Mouse (Mus musculus): Measurements from ENCODE around the gene Tmem72. TPM values are rescaled to one million over a fixed set of nuclear protein-coding genes. Genes with fewer than 3 reads are reported as not detected.

Gene Tmem72
- polyA plus RNA-seq, 1 experiment from 2014 or later = 0.09 TPM

DNA sequence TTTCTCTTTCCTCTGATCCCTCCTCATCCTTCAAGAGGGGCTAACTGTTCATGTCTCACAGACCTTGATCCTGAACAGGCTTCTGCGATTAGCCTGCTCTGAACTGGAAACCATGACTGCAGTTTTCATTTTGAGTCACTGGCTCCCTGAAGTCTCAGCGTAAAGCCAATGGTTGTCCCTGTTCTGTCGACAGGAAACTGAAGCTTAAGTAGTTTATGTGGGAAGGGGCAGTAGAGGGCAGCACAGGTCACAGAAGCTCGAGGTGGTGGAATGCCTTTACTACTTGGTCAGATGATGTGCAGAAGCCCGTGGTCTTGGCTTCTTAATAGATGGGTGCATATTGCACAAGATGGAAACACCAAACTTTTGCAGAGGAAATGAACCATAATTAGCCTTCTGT, 4.7 kb downstream of the Tmem72 start:
- Histone ChIP-seq H3K27ac (replicated peaks in 1 of 2; ENCODE audit: control insufficient read depth in 1 of 2, insufficient read depth in 1 of 2, low read depth in 2 of 2, low read length in 2 of 2) (no peak overlapping the region), H3K36me3 (ENCODE audit: control insufficient read depth, insufficient read depth, low read length) (no peaks in the 10 kb centered on the region), H3K4me3 (ENCODE audit: control insufficient read depth in 1 of 2, insufficient read depth in 1 of 2, low read depth in 1 of 2, low read length in 2 of 2) (no peak overlapping the region), H3K4me1 (ENCODE audit: control insufficient read depth in 2 of 2, insufficient read depth in 2 of 2, low read length in 2 of 2) (peaks cover 17 to 19% of the 10 kb centered on the region in 2 experiments), H3K9ac (ENCODE audit: low read length) (no peak overlapping the region), H3K27me3 (ENCODE audit: control insufficient read depth, insufficient read depth, low read length) (no peaks in the 10 kb centered on the region), H3K9me3 (ENCODE audit: control insufficient read depth, low read length) (no peaks in the 10 kb centered on the region), H3K4me2 (ENCODE audit: low read length) (no peak overlapping the region)
- 11% methylated on average over 5 of the region's 5 CpGs for WGBS
- ATAC-seq (ENCODE audit: insufficient number of reproducible peaks, insufficient read depth, low FRiP score, low read depth) = no peak

GRCm38 (mm10) chr6:116704320-116704719, 12.4 kb downstream of the Tmem72 start:
- H3K4me3 ChIP-seq (ENCODE audit: control insufficient read depth in 1 of 2, insufficient read depth in 1 of 2, low read depth in 1 of 2, low read length in 2 of 2) = no peak overlapping the region
- H3K27ac ChIP-seq (replicated peaks in 1 of 2; ENCODE audit: control insufficient read depth in 1 of 2, insufficient read depth in 1 of 2, low read depth in 2 of 2, low read length in 2 of 2) = no peak overlapping the region
- H3K9ac ChIP-seq (ENCODE audit: low read length) = no peak overlapping the region
- no peaks in the 10 kb centered on the region for H3K9me3 ChIP-seq (ENCODE audit: control insufficient read depth, low read length)
- no peak for ATAC-seq (ENCODE audit: insufficient number of reproducible peaks, insufficient read depth, low FRiP score, low read depth)
- H3K36me3 ChIP-seq (ENCODE audit: control insufficient read depth, insufficient read depth, low read length) = no peaks in the 10 kb centered on the region
- no peak overlapping the region for H3K4me2 ChIP-seq (ENCODE audit: low read length)
- no peaks in the 10 kb centered on the region for H3K27me3 ChIP-seq (ENCODE audit: control insufficient read depth, insufficient read depth, low read length)
- 76% methylated on average over 6 of the region's 6 CpGs for whole genome bisulfite sequencing
- no peaks in the 10 kb centered on the region for H3K4me1 ChIP-seq (ENCODE audit: control insufficient read depth in 2 of 2, insufficient read depth in 2 of 2, low read length in 2 of 2)

DNA sequence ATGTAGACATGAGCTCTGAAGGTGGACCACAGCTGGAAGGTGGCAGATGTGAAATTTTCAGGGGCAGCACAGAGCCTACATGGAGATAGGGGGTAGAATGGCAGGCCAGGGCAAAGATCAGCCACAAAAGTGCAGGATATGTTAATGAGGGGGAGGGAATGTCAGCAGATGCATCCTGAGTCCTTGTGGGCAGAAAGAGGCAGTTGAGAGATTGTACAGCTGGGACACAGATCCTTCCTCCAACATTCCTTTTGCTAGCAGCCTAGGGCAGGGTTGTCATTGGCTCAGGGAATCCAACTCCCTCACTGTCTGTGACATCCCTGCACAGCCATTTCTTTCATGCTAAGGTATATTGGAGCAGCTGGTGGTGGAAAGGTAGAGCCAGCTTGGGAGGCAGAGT, 15.9 kb downstream of the Tmem72 start:
- H3K27me3 ChIP-seq (ENCODE audit: control insufficient read depth, insufficient read depth, low read length) = no peaks in the 10 kb centered on the region
- no peaks in the 10 kb centered on the region for H3K9me3 ChIP-seq (ENCODE audit: control insufficient read depth, low read length)
- no peak overlapping the region for H3K27ac ChIP-seq (replicated peaks in 1 of 2; ENCODE audit: control insufficient read depth in 1 of 2, insufficient read depth in 1 of 2, low read depth in 2 of 2, low read length in 2 of 2)
- no peaks in the 10 kb centered on the region for H3K36me3 ChIP-seq (ENCODE audit: control insufficient read depth, insufficient read depth, low read length)
- H3K4me3 ChIP-seq (ENCODE audit: control insufficient read depth in 1 of 2, insufficient read depth in 1 of 2, low read depth in 1 of 2, low read length in 2 of 2) = no peak overlapping the region
- H3K4me2 ChIP-seq (ENCODE audit: low read length) = no peak overlapping the region
- H3K4me1 ChIP-seq (ENCODE audit: control insufficient read depth in 2 of 2, insufficient read depth in 2 of 2, low read length in 2 of 2) = no peaks in the 10 kb centered on the region
- no peak for ATAC-seq (ENCODE audit: insufficient number of reproducible peaks, insufficient read depth, low FRiP score, low read depth)
- no peak overlapping the region for H3K9ac ChIP-seq (ENCODE audit: low read length)

- Histone ChIP-seq H3K4me3 (ENCODE audit: control insufficient read depth in 1 of 2, insufficient read depth in 1 of 2, low read depth in 1 of 2, low read length in 2 of 2) (no peak overlapping the region), H3K36me3 (ENCODE audit: control insufficient read depth, insufficient read depth, low read length) (no peaks in the 10 kb centered on the region), H3K4me2 (ENCODE audit: low read length) (no peak overlapping the region), H3K27ac (replicated peaks in 1 of 2; ENCODE audit: control insufficient read depth in 1 of 2, insufficient read depth in 1 of 2, low read depth in 2 of 2, low read length in 2 of 2) (no peak overlapping the region), H3K9me3 (ENCODE audit: control insufficient read depth, low read length) (no peaks in the 10 kb centered on the region), H3K9ac (ENCODE audit: low read length) (no peak overlapping the region), H3K4me1 (ENCODE audit: control insufficient read depth in 2 of 2, insufficient read depth in 2 of 2, low read length in 2 of 2) (no peaks in the 10 kb centered on the region), H3K27me3 (ENCODE audit: control insufficient read depth, insufficient read depth, low read length) (no peaks in the 10 kb centered on the region)
- WGBS = 84% methylated on average over 4 of the region's 4 CpGs
- ATAC-seq (ENCODE audit: insufficient number of reproducible peaks, insufficient read depth, low FRiP score, low read depth) = no peak
Observed at GRCm38 (mm10) chr6:116697896-116698425, 18.8 kb downstream of the Tmem72 start.

- Histone ChIP-seq H3K4me3 (ENCODE audit: control insufficient read depth in 1 of 2, insufficient read depth in 1 of 2, low read depth in 1 of 2, low read length in 2 of 2) (no peak overlapping the region), H3K4me2 (ENCODE audit: low read length) (no peak overlapping the region), H3K27ac (replicated peaks in 1 of 2; ENCODE audit: control insufficient read depth in 1 of 2, insufficient read depth in 1 of 2, low read depth in 2 of 2, low read length in 2 of 2) (no peak overlapping the region), H3K4me1 (ENCODE audit: control insufficient read depth in 2 of 2, insufficient read depth in 2 of 2, low read length in 2 of 2) (no peaks in the 10 kb centered on the region), H3K36me3 (ENCODE audit: control insufficient read depth, insufficient read depth, low read length) (no peaks in the 10 kb centered on the region), H3K9ac (ENCODE audit: low read length) (no peak overlapping the region), H3K27me3 (ENCODE audit: control insufficient read depth, insufficient read depth, low read length) (no peaks in the 10 kb centered on the region), H3K9me3 (ENCODE audit: control insufficient read depth, low read length) (no peaks in the 10 kb centered on the region)
- 47% methylated on average over 2 of the region's 2 CpGs for WGBS
- no peak for ATAC-seq (ENCODE audit: insufficient number of reproducible peaks, insufficient read depth, low FRiP score, low read depth)
Observed at GRCm38 (mm10) chr6:116697413-116697812, 19.3 kb downstream of the Tmem72 start.

DNA sequence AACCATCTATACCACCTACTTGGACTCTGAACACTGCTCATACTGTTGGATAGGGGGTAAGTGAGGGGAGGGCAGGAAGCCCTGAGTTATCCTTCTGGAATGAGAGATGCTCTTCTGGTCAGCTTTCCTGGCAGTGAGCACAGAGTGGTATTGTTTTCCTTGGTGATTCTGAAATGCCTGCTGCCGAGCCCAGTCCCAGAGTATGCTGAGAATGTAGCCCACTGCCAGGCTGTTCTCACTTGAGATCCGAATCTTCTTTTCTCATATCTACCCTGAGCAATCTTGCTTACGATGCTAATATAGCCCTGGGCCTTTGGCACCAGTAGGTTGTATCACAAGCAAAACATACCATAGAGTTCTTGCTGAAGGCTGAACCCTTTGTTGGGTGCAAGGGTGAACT, 22.4 kb downstream of the Tmem72 start:
- no peaks in the 10 kb centered on the region for H3K36me3 ChIP-seq (ENCODE audit: control insufficient read depth, insufficient read depth, low read length)
- no peak overlapping the region for H3K9ac ChIP-seq (ENCODE audit: low read length)
- no peak overlapping the region for H3K4me2 ChIP-seq (ENCODE audit: low read length)
- ATAC-seq (ENCODE audit: insufficient number of reproducible peaks, insufficient read depth, low FRiP score, low read depth) = no peak
- no peak overlapping the region for H3K4me3 ChIP-seq (ENCODE audit: control insufficient read depth in 1 of 2, insufficient read depth in 1 of 2, low read depth in 1 of 2, low read length in 2 of 2)
- no peaks in the 10 kb centered on the region for H3K27me3 ChIP-seq (ENCODE audit: control insufficient read depth, insufficient read depth, low read length)
- H3K27ac ChIP-seq (replicated peaks in 1 of 2; ENCODE audit: control insufficient read depth in 1 of 2, insufficient read depth in 1 of 2, low read depth in 2 of 2, low read length in 2 of 2) = no peak overlapping the region
- 52% methylated on average over 3 of the region's 3 CpGs for WGBS
- H3K4me1 ChIP-seq (ENCODE audit: control insufficient read depth in 2 of 2, insufficient read depth in 2 of 2, low read length in 2 of 2) = no peaks in the 10 kb centered on the region
- no peaks in the 10 kb centered on the region for H3K9me3 ChIP-seq (ENCODE audit: control insufficient read depth, low read length)

DNA sequence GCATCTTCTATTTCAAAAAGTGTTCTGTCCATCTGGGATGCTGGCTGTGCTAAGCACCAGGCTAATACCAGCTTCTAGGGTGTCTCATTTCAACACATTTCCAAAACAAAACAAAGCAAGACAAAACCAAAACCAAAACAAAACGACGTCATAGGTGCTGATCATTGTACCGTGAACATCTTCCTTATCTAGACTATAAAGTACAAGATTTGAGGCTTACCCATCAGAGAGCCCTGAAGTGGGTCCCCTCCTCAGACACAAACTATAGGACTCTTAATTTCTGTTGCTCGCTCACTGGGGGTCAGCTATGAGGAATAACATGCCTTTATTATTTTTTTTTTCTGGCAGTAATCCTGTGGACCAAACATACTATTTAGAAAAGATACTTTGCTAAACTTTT, 23.1 kb downstream of the Tmem72 start:
- Histone ChIP-seq H3K27me3 (ENCODE audit: control insufficient read depth, insufficient read depth, low read length) (no peaks in the 10 kb centered on the region), H3K4me2 (ENCODE audit: low read length) (no peak overlapping the region), H3K4me1 (ENCODE audit: control insufficient read depth in 2 of 2, insufficient read depth in 2 of 2, low read length in 2 of 2) (no peaks in the 10 kb centered on the region), H3K36me3 (ENCODE audit: control insufficient read depth, insufficient read depth, low read length) (no peaks in the 10 kb centered on the region), H3K4me3 (ENCODE audit: control insufficient read depth in 1 of 2, insufficient read depth in 1 of 2, low read depth in 1 of 2, low read length in 2 of 2) (no peak overlapping the region), H3K9ac (ENCODE audit: low read length) (no peak overlapping the region), H3K9me3 (ENCODE audit: control insufficient read depth, low read length) (no peaks in the 10 kb centered on the region), H3K27ac (replicated peaks in 1 of 2; ENCODE audit: control insufficient read depth in 1 of 2, insufficient read depth in 1 of 2, low read depth in 2 of 2, low read length in 2 of 2) (no peak overlapping the region)
- WGBS = 68% methylated on average over 4 of the region's 4 CpGs
- ATAC-seq (ENCODE audit: insufficient number of reproducible peaks, insufficient read depth, low FRiP score, low read depth) = no peak

- peaks cover 10% of the 10 kb centered on the region in 2 experiments for H3K4me1 ChIP-seq (ENCODE audit: control insufficient read depth in 2 of 2, insufficient read depth in 2 of 2, low read length in 2 of 2)
- H3K9me3 ChIP-seq (ENCODE audit: control insufficient read depth, low read length) = no peaks in the 10 kb centered on the region
- ATAC-seq (ENCODE audit: insufficient number of reproducible peaks, insufficient read depth, low FRiP score, low read depth) = no peak
- H3K27ac ChIP-seq (replicated peaks in 1 of 2; ENCODE audit: control insufficient read depth in 1 of 2, insufficient read depth in 1 of 2, low read depth in 2 of 2, low read length in 2 of 2) = no peak overlapping the region
- no peak overlapping the region for H3K9ac ChIP-seq (ENCODE audit: low read length)
- no peaks in the 10 kb centered on the region for H3K27me3 ChIP-seq (ENCODE audit: control insufficient read depth, insufficient read depth, low read length)
- no peak overlapping the region for H3K4me2 ChIP-seq (ENCODE audit: low read length)
- WGBS = 38% methylated on average over 6 of the region's 6 CpGs
- no peak overlapping the region for H3K4me3 ChIP-seq (ENCODE audit: control insufficient read depth in 1 of 2, insufficient read depth in 1 of 2, low read depth in 1 of 2, low read length in 2 of 2)
- no peaks in the 10 kb centered on the region for H3K36me3 ChIP-seq (ENCODE audit: control insufficient read depth, insufficient read depth, low read length)
Observed at GRCm38 (mm10) chr6:116682317-116682716, 34.4 kb downstream of the Tmem72 start.

Measured in heart, embryonic 14.5 days (tissue).